Mouse (Mus musculus): Measurements from ENCODE around the gene Mindy2.

- TF ChIP-seq POLR2A (IDR thresholded peaks at IDR 0.05; ENCODE audit: insufficient read depth, low read length) (no peak), CTCF (IDR thresholded peaks at IDR 0.05; ENCODE audit: low read depth, low read length) (no peak), EP300 (IDR thresholded peaks at IDR 0.05; ENCODE audit: insufficient read depth, low read depth, low read length) (no peak)
Measured at GRCm38 (mm10) chr9:70551524-70551923, 105.5 kb downstream of the Mindy2 start.
